Mouse (Mus musculus) megakaryocyte, embryonic 14.5 days (primary cell): ENCODE measurements at regions not wholly inside any gene's neighbourhood (a gene's known extent, or its start where the extent isn't known, plus 50 kb on each side); places are given as distances from the start of the nearest gene placed in this dataset.
"Not testable (repeated sequence)": the region's sequence is repeated elsewhere in the genome, so short reads cannot be mapped to it uniquely, and the experiment has no call there.

Experiments
- H3K27me3 ChIP-seq: replicated peaks from 2 replicates; pipeline ENCODE3; 2012; ENCODE audit warnings: inconsistent platforms
- H3K36me3 ChIP-seq: replicated peaks from 2 replicates; pipeline ENCODE3; 2012; ENCODE audit warnings: low read length, inconsistent platforms, mixed read lengths
- H3K4me1 ChIP-seq: 2 replicates; pipeline ENCODE4 v1.6.1; 2012; ENCODE audit warnings: inconsistent platforms
- H3K4me3 ChIP-seq: replicated peaks from 2 replicates; pipeline ENCODE3; 2012; ENCODE audit warnings: moderate library complexity, mild to moderate bottlenecking, inconsistent platforms
- H3K9me3 ChIP-seq: 2 replicates; pipeline ENCODE4 v1.6.1; 2012; ENCODE audit warnings: inconsistent platforms
- FLI1 ChIP-seq: IDR thresholded peaks from 2 replicates; pipeline ENCODE4 v1.6.1; 2012; ENCODE audit warnings: low read length, inconsistent platforms, mixed read lengths
- GATA1 ChIP-seq: IDR thresholded peaks from 3 replicates; pipeline ENCODE4 v1.6.1; 2012; ENCODE audit warnings: mixed read lengths, low read length, inconsistent platforms, borderline replicate concordance

GRCm38 (mm10) chr15:92964901-92965300 is 310.1 kb downstream of the Gxylt1 start:
- Histone ChIP-seq H3K9me3 (0 out of 2 replicates have a peak, but pooled peaks cover 2% of the 10 kb centered on the region), H3K36me3 (no peaks in the 10 kb centered on the region), H3K4me1 (peaks cover 9% of the 10 kb centered on the region), H3K27me3 (peaks cover 2% of the 10 kb centered on the region), H3K4me3 (no peak overlapping the region)
- no peak for TF ChIP-seq FLI1
- no peak for TF ChIP-seq GATA1

GRCm38 (mm10) chr15:92964131-92964530 is 310.8 kb downstream of the Gxylt1 start:
- Histone ChIP-seq H3K4me1 (peaks cover 9% of the 10 kb centered on the region), H3K9me3 (0 out of 2 replicates have a peak, but pooled peaks cover 2% of the 10 kb centered on the region), H3K27me3 (peaks cover 2% of the 10 kb centered on the region), H3K4me3 (no peak overlapping the region), H3K36me3 (no peaks in the 10 kb centered on the region)
- TF ChIP-seq GATA1 (no peak), FLI1 (no peak)

GRCm38 (mm10) chr15:92950912-92951311 is 324.1 kb downstream of the Gxylt1 start:
- not testable (repeated sequence) for H3K4me3 ChIP-seq, H3K36me3 ChIP-seq, H3K9me3 ChIP-seq, H3K4me1 ChIP-seq, H3K27me3 ChIP-seq

- TF ChIP-seq GATA1 (no peak), FLI1 (no peak)
Measured at GRCm38 (mm10) chr15:92946216-92946615, 328.8 kb downstream of the Gxylt1 start.

GRCm38 (mm10) chr15:92903821-92904220 is 371.2 kb downstream of the Gxylt1 start:
- Histone ChIP-seq H3K4me1 (no peaks in the 10 kb centered on the region), H3K36me3 (no peaks in the 10 kb centered on the region), H3K27me3 (no peaks in the 10 kb centered on the region), H3K4me3 (no peak overlapping the region), H3K9me3 (peaks cover 15% of the 10 kb centered on the region)
- TF ChIP-seq FLI1 (no peak), GATA1 (no peak)

More at GRCm38 (mm10) chr15:92946216-92946615, 328.8 kb downstream of the Gxylt1 start:
- Histone ChIP-seq H3K4me1 (no peaks in the 10 kb centered on the region), H3K9me3 (no peaks in the 10 kb centered on the region), H3K4me3 (no peak overlapping the region), H3K36me3 (no peaks in the 10 kb centered on the region), H3K27me3 (no peaks in the 10 kb centered on the region)

GRCm38 (mm10) chr15:92897277-92897676 is 377.7 kb downstream of the Gxylt1 start:
- peaks cover 20% of the 10 kb centered on the region for H3K9me3 ChIP-seq
- no peaks in the 10 kb centered on the region for H3K27me3 ChIP-seq
- no peak for TF ChIP-seq GATA1
- TF ChIP-seq FLI1: no peak
- H3K4me3 ChIP-seq: no peak overlapping the region
- H3K36me3 ChIP-seq: no peaks in the 10 kb centered on the region
- no peaks in the 10 kb centered on the region for H3K4me1 ChIP-seq

- H3K4me3 ChIP-seq: no peak overlapping the region
- peaks cover 19% of the 10 kb centered on the region for H3K9me3 ChIP-seq
- no peaks in the 10 kb centered on the region for H3K36me3 ChIP-seq
- TF ChIP-seq FLI1 (no peak), GATA1 (no peak)
- H3K27me3 ChIP-seq: no peaks in the 10 kb centered on the region
- no peaks in the 10 kb centered on the region for H3K4me1 ChIP-seq
Measured at GRCm38 (mm10) chr15:92895836-92896235, 379.1 kb downstream of the Gxylt1 start.

- Histone ChIP-seq H3K4me3 (no peak overlapping the region), H3K9me3 (no peaks in the 10 kb centered on the region; the same call in 1 of the 2 replicates), H3K4me1 (no peaks in the 10 kb centered on the region), H3K27me3 (no peaks in the 10 kb centered on the region), H3K36me3 (no peaks in the 10 kb centered on the region)
- TF ChIP-seq FLI1 (no peak), GATA1 (no peak)
Measured at GRCm38 (mm10) chr15:92876438-92876837, 398.5 kb downstream of the Gxylt1 start.

- no peaks in the 10 kb centered on the region for H3K27me3 ChIP-seq
- TF ChIP-seq GATA1 (no peak), FLI1 (no peak)
- no peaks in the 10 kb centered on the region for H3K4me1 ChIP-seq
- H3K4me3 ChIP-seq: no peak overlapping the region
- H3K9me3 ChIP-seq: 0 out of 2 replicates have a peak, but pooled peaks cover 4% of the 10 kb centered on the region
- no peaks in the 10 kb centered on the region for H3K36me3 ChIP-seq
Measured at GRCm38 (mm10) chr15:92864106-92864505, 410.9 kb downstream of the Gxylt1 start.

- Histone ChIP-seq H3K4me1 (no peaks in the 10 kb centered on the region), H3K9me3 (peaks cover 8% of the 10 kb centered on the region; the same call in 1 of the 2 replicates), H3K4me3 (no peak overlapping the region), H3K27me3 (no peaks in the 10 kb centered on the region), H3K36me3 (no peaks in the 10 kb centered on the region)
- TF ChIP-seq FLI1 (no peak), GATA1 (no peak)
Measured at GRCm38 (mm10) chr15:92850854-92851253, 424.1 kb downstream of the Gxylt1 start.

GRCm38 (mm10) chr15:92840035-92840434 is 434.9 kb downstream of the Gxylt1 start:
- H3K4me3 ChIP-seq: no peak overlapping the region
- TF ChIP-seq FLI1 (no peak), GATA1 (no peak)
- no peaks in the 10 kb centered on the region for H3K27me3 ChIP-seq
- peaks cover 13% of the 10 kb centered on the region; the same call in 1 of the 2 replicates for H3K9me3 ChIP-seq
- H3K4me1 ChIP-seq: no peaks in the 10 kb centered on the region
- no peaks in the 10 kb centered on the region for H3K36me3 ChIP-seq
